Mouse (Mus musculus) kidney, adult 10 weeks (tissue): ENCODE data around the gene Gramd1c. TPM values are rescaled to one million over a fixed set of nuclear protein-coding genes. Genes with fewer than 3 reads are reported as not detected.

ENCODE experiments used
- polyA plus RNA-seq: library from polyadenylated mRNA; stranded (reverse); fragments of 350-450 nt; fragmentation: Illumina TruSeq; extraction: RNeasy Lipid Tissue Mini Kit (QIAGEN cat#74804); gene quantifications from one replicate; pipeline ENCODE4 v1.2.3, GENCODE M21; 2014; ENCODE audit warnings: low read depth, low replicate concordance

Gene Gramd1c
- polyA plus RNA-seq, result 14.1 TPM

DNA sequence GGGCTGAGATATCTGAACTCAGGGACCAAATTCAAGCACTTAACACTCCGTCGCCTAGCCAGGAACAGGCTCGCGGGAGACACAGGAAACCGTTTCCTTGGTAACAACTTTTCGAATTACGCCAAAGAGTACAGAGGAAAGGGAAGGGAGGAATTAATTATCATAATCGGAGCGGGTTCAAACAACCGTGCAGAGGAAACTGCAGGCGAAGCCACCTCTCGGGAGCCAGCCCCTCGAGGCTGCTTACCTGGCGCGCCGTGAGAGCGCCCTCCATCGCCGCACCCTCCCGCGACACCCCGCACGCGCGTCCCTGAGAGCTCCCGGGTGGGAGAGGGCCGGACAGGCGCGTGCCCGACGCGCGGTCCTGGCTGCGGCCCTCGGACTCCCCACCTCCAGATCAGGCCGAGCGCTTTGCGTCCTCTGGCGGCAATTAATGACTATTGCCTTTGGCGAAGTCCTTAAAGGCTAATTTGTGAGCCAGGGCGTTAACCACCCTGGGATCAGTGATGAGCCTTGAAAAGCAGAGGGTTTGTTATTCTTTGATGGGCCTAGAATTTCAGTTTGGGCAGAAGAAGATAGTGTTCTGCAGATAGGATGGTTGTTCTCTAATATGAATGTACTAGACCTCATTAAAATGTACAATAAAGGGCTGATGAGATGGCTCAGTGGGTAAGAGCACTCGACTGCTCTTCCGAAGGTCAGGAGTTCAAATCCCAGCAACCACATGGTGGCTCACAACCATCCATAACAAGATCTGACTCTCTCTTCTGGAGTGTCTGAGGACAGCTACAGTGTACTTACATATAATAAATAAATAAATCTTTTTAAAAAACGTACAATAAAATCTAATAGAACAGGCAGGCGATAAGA, at the start of gene Gramd1c:
TSS of gene Gramd1c (minus strand) at position 321 of the 870 bp plus-strand sequence.

DNA sequence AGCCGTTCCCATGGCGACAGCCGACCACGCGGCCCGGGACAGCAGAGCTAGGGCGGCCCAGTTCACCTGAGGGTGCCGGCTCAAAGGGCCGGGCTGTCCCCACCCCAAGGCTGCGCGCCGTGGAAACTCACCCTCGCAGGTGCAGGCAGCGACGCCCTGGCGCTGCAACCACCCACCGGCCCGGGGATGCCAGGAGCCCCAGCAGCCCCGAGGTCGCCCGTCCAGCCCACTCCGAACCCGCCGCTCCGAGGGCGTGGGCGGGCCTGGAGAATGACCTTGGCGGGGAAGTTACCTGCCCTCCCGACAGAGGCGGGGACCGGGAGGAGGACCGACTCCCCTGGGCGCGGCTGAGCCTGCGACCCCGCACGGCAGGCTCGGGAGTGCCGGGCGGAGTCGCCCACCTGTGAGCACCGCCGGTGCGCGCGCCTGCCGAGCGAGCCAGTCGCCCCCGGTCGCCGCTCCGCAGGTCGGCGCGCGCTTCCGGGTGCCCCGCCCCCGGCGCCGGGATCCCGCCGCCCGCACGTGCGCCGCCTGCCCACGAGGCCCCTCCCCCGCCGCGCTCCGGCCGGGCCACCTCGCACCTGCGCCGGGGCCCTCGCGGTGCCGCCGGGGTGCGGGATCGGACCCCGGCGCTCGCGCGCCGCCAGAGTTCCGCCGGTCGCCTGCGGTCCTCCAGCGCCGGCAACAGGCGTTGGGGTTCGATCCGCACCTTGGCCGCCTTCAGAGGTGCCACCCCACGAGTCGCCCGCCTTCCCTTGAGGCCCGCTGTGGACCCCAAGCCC, 83.6 kb downstream of the Gramd1c start, which contains the start of gene Zdhhc23:
TSS of gene Zdhhc23 (minus strand) at position 464 of the 782 bp plus-strand sequence.

Other genes starting within 250 kb of the Gramd1c start
- 9.9 TPM for gene Ccdc191, start 173.5 kb downstream of the Gramd1c start, polyA plus RNA-seq
- 9.0 TPM for gene Qtrt2, start 136.5 kb downstream of the Gramd1c start, polyA plus RNA-seq
- 5.8 TPM for gene Zdhhc23, start 83.6 kb downstream of the Gramd1c start, polyA plus RNA-seq
- gene Atp6v1a, start 76.4 kb upstream of the Gramd1c start, polyA plus RNA-seq, result 622 TPM
- 207 TPM for gene Naa50, start 76.5 kb upstream of the Gramd1c start, polyA plus RNA-seq
- 26.4 TPM for gene Usf3, start 109.9 kb upstream of the Gramd1c start, polyA plus RNA-seq